Mouse (Mus musculus) urinary bladder, adult 18-20 months (tissue): ENCODE measurements around the gene Fam216a.
"Not testable (repeated sequence)": the region's sequence is repeated elsewhere in the genome, so short reads cannot be mapped to it uniquely, and the experiment has no call there.

ENCODE experiments used
- DNase-seq, 2 experiments: peaks; one replicate each; pipeline ENCODE4 v3.0.0; 2022; ENCODE audit warnings: low spot score in 2 of 2, mixed read lengths in 2 of 2

Fam216a gene

DNA sequence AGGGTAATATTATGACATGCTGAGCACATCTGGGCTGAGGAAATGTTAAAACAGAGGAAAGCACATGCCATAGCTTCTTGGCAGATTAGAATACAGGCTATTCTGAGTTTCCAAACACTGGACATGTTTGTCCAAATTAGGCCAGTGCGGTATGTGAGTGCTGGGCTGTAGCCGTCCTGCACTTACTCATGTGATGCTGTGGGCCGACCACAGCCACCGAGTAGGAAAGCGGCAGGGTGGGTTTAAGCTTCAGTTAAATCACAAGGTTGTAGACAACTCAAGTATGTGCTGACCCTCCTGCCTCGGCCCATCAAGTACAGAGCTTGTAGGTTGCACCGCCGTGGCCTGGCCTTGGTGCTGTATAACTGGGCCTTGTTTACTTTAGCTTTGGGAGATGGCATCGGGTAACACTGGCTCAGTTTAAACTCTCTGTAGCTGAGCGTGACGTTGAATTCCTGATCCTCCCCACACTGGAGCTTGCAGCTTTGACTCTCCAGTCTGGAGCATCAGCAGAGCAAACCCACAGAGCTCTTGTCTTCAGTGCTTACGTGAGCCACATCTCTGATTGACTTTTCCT is 51.9 kb downstream of the Fam216a start:
- no peak for DNase-seq

DNA sequence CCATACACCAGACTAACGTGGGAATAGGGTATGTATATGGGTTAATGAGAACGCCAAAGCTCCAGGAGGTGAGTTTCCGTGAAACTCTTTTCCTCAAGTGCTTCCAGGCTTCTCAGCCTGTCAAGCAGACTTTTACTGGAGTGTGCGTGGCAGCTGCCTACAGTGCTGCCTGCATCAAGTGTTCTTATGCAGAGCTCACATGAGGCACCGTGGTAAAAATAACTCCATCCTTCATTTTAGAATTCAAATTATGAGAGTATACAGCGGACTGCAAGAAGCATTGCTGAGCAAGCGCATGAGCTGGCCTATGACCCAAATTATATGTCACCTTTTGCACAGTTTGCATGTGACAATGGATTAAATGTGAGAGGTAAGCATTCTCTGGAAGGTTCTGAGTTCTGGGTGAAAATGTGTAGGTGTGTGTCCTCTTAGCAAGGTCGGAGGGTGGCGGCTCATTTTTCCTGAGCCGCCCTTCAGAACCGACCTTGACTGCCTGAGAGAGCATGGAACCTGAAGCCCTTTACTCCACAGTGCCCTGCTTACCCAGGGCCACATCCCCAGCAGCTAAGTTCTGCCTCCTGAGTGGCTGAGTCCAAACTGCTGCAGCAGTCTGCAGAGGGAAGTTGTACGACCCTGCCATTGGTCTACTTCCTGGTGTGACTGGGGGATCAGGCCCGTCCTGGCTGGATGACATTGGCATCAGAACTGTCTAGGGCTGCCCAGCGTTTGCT is 52.5 kb downstream of the Fam216a start:
- DNase-seq: no peak

DNA sequence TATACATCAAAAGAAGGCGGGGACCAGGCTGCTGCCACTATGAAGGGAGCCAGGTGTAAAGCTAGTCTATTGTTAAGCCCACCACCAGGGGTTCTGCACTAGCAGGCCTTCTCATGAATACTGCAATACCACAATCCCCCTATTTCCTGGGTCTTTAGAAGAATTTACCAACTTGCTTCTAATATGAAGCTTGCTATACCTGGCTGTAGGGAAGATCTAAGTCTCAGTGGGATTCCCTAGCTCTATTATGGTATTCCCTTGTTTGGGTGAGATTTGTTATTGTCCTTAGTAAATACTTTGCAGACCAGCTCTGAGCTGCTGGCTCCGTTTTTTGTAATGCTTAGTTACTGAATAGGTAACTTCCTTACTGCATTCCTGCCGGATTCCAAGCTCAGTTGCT is 53.2 kb downstream of the Fam216a start:
- DNase-seq: not testable (repeated sequence)

DNA sequence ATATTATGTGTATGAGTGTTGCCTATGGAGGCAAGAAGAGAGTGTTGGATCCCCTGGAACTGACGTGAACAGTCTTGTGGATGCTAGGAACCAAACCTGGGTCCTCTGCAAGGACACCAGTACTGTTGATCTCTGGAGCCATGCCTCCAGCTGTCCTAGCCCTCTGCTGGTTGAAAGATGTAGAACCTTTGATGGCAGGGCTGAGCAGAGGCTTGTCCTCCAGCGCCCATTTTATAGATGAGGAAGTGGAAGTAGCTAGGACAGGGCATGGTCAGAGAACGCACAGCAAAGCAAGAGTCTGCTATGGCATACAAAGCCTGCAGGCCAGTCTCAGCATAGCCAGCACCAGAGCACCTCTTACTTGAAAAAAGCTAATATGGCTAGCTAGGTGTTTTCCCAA is 54.1 kb downstream of the Fam216a start:
- DNase-seq: no peak

DNA sequence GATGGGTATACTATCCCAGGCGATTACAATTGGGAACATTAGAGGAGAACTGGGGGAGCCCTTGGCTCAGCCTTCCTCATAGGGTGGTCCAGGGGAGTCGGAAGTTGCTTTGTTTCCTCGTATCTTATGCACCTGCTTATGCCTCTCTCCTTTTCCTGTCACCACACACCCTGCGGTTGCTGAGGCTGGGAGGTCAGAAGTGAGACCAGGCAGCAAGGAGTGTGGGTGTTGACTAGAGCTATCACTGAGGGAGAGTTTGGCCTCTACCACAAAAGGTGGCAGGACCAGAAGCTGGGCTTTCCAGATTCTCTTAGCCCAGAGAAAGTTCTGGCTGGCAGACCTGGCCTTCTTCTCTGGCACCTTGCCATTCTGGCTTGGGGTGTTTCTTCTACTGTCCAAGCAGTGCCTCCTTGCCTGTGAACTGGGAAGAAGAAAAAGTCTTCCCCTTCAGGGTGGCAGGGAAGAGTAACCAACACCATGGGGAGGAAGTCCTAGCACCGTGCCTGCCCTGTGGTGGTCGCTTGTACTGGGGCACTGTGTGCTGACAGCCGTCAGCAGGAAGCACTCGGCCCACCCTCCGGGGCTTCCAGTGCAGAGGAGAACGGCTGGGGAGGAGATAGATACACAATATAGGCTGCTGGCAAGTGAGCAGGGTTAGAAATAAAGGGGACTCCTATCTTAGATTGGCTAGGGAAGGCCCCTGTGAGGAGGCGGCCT is 54.7 kb downstream of the Fam216a start:
- DNase-seq: no peak

DNA sequence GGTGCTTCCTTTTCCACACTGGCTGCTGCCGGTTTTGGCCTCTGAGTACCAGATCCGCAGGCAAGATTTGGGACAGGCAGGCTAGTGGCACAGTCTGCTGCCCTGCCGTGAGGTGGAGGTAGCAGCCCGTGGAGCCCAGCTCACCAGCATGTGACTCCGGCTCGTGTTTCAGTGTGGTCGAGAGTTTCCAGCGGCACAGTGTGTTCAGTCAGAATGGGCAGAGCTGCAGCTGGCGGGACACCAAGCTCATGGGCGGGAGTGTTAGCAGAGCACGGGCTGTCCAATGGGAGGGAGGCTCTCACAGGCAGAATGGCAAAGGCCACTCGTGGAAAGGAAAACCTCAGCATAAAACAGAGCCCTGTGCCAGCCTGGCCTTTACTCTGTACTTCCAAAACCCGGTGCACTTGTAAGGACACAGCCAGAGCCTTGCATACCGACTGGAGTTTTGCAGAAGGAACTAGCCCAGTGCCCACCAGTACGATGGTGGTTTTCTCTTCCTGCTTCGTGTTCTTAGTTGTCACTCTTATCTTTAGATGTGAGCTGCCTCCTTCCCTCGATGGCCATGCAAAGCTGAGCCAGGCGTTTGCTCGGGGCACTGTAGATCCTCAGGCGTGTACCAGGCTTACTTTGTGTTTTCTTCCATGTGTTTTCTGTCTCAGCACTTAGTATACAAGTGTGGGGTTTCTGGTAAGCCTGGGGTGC is 57.0 kb downstream of the Fam216a start:
- DNase-seq: peak; percentile 49 to 90
